Mouse (Mus musculus): ENCODE results near the gene Fibcd1.

Gene Fibcd1

DNA sequence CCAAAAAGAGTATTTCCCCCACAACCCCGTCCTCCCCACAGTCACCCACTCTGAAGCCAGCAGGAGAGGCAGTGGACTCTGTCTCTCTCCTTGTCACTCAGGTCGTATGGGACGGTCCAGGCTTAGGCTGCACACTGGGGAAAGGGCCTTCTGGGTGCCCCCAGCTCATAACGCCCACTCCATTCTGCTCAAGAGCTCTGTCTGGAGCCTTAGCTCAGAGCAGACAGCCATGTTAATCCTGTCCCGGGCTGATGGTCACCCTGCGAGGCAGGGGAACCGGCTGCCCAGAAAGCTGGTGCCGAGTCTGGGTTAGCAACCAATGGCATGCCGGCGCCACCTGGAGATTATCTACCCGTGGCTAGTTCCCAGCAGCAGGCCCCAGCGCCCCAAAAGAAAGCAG is 12.7 kb upstream of the Fibcd1 start:
- DNase-seq (ENCODE audit: low read depth, low spot score) = no peak

- DNase-seq (ENCODE audit: low read depth, low spot score) = no peak
These were observed 11.4 kb upstream of the Fibcd1 start for GRCm38 (mm10) chr2:31857180-31857579.

DNA sequence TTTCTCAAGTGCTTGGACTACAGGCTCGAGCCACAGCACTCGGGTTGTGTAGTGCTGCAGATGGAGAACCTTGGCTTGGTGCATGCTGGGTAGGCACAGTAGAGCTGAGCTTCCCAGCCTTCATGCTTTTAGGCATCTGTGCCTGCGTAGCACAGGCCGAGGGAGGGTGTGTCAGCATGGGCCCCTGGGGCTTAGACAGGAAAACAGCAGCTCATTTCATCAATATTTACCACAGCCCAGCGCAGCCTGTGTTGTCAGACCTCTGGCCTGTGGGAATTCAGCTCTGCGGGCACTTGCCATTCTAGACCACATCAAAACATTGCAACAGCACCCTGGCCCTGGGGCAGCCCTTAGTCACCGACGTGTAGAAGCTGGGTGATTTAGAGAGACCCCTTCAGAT is 10.2 kb upstream of the Fibcd1 start:
- no peak for DNase-seq (ENCODE audit: low read depth, low spot score)

DNA sequence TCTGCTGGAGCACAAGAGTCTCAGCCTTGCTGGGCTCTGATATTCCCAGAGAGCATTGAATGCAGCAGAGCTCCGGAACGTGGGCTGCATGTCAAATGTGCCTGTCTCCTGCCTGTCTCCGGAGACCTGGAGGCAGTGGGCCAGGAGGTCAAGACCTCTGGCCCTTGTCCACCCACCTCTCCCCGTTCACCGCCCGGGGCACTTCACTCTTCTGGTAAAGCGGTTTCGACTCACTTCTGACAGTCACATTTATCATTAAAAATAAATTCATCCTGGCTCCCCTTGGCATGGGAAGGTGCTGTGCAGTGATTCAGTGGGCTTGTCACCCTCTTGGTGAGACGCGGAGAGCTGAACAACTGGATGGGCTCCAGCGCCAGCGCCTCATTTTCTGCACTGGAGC is 4.3 kb upstream of the Fibcd1 start:
- DNase-seq (ENCODE audit: low read depth, low spot score) = no peak

- DNase-seq (ENCODE audit: low read depth, low spot score) = no peak
These were observed 2.1 kb upstream of the Fibcd1 start for GRCm38 (mm10) chr2:31847908-31848307.

DNA sequence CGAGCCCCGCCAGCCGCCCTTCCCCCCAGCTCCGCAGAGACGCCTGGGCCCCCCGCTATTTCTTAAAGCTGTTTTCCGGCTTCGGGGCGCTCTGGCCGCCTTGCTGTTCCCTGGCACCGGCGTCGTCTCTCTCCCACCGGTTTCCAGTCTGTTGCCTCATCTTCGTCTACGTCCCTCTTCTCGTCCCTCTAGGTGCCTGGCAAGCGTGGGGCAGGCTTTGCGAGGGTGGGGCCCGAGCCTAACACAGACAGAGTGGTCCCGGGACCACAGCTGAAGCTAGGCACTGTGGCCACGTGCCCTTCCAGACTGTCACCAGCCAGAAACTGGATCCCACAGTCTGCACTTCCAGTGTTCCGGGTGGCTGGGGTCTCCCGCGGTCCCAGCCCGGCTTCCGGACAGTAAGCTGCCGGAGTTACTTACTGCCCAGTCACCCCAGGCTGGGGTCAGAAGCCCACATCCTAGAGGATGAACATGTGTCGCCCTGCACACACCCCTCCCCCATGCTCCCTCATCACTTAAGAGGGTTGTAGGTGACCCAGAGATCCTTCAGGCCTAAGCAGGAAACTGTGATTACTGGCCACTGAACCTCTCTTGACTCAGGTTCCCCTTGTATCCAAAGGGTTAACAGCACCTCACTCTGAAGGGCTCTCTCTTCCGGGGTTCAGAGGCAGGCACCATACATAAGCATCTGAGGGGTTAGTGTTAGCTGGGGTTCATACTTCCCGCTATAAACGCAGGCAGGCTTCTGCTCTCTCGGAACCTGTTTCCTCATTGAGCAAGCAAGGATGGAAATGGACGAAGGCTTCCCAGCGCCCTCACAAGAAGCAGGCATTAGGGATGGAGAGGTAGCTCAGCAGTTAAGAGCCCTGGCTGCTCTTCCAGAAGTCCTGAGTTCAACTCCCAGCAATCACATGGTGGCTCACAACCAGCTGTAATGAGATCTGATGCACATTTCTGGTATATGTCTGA is 1.2 kb upstream of the Fibcd1 start:
- no peak for DNase-seq (ENCODE audit: low read depth, low spot score)

- no peak for DNase-seq (ENCODE audit: low read depth, low spot score)
These were observed 301 bp downstream of the Fibcd1 start for GRCm38 (mm10) chr2:31845512-31845895.

- DNase-seq (ENCODE audit: low read depth, low spot score) = no peak
These were observed 1.1 kb downstream of the Fibcd1 start for GRCm38 (mm10) chr2:31844729-31845136.

DNA sequence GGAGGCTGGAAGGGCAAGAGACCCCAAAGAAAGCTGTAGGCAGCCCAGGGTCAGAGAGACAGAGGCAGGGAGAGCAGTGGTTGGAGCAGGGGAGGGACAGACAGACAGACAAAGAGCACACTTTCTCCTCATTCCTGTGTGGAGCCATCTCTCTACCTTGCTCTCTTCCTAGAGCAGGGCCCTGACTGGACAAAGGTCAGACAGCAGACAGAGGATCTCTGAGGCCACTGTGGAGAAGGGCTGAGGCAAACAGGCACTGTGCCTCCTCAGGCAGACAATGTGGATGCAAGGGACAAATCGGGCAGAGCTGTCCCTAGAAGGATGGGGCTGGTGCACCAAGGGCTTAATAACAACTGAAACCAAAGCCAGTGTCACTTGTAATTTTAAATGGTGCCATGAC is 6.9 kb downstream of the Fibcd1 start:
- DNase-seq (ENCODE audit: low read depth, low spot score) = no peak

DNA sequence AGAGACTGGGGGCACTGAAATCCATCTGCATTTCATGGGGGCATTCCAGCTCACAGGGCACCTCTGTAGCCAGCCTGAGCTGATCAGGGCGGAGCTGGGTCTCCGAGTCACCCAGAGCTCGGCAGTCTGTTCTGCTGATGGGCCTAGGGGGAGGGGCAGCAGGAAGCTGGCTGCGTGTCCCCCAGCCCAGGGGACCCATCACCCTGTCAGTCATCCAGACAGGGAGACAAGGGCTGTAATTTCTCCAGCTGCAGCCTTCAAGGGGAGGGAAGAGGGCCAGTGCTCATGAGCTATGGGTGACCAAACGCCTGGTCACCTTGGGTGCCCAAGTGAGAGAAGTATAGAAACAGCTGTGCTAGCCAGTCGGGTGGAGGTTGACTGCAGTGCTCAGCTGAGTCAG is 8.8 kb downstream of the Fibcd1 start:
- no peak for DNase-seq (ENCODE audit: low read depth, low spot score)

DNA sequence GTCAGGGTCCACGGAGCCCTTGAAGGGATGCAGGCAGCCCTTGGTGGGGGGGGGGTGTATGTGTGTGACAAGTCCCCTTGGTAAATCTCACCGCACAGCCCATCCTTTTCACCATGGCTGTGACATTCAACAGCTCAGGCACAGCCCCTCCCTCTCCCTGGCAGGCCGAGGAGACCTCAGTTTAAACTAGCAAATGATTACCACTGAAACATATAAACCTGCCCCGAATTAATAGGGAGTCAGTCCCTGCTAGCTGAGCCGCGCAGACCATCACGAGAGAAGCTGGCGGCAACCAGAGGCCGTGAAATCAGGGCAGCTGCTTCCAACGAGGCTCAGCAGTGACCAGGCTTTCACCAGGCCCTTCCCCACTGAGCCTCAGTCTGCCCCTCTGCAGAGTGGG is 9.7 kb downstream of the Fibcd1 start:
- no peak for DNase-seq (ENCODE audit: low read depth, low spot score)

DNA sequence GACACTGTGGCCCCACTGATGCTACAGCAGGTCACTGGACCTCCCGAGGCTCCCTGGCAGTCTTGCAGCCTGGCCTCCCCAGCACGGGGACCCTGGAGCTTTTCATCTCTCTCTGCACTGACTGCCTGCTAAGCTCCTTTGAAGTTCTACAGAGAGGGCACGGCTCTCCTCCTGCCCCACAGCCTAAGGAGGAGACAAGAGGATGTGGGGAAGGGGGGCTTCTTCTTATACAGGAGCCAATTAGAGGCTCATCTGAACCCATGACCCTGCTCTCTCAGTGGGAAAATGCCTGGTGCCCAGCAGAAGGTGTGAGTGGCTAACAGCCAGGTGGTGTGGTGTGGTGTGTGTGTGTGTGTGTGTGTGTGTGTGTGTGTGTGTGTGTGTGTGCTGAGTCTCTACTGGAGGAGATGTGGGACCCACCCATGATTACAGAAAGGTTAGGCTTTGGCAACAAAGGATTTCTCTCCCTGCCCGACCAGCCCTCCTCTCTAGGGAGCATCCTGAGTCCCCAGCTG is 17.4 kb downstream of the Fibcd1 start:
- DNase-seq (ENCODE audit: low read depth, low spot score) = no peak

DNA sequence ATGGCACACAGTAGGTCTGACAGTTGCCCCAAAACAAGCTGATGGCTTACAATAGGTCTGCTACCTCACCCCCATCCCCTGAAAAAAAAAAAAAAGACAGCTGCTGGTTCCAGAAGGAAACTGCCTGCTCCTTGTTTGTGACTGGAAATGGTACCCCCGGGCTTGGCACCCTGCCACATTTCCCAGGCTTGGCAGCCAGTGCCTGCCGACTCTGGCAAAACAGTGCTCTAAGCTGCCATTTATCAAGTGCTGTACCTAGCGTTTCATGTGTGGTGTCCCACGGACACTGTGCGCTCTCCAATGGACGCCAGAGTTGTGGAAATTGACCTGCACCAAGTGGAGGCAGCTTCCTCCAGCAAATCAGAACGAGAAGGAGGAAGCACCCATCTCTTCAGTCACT is 17.9 kb downstream of the Fibcd1 start:
- no peak for DNase-seq (ENCODE audit: low read depth, low spot score)

GRCm38 (mm10) chr2:31826094-31827085 is 19.4 kb downstream of the Fibcd1 start:
- no peak for DNase-seq (ENCODE audit: low read depth, low spot score)

DNA sequence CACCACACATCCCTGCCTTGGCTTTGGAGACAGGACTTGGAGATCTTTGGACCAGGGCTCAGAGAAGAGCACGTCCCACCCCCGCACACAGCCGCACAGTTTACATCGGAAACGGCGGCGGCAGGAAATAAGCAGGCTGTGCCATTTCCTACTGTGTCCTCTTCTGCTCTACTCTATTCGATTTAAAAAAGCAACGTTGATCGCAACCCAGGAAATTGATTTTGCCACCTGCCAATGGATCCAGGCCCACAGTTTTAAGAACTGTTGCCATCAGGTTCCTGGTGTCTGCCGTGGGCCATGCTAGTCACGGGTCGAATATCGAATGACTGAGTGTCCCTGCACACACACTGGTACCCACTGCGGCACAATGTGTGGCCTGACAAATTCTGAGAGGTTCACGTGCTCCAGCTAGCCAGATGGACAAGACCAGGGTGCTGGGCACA is 20.3 kb downstream of the Fibcd1 start:
- no peak for DNase-seq (ENCODE audit: low read depth, low spot score)

DNA sequence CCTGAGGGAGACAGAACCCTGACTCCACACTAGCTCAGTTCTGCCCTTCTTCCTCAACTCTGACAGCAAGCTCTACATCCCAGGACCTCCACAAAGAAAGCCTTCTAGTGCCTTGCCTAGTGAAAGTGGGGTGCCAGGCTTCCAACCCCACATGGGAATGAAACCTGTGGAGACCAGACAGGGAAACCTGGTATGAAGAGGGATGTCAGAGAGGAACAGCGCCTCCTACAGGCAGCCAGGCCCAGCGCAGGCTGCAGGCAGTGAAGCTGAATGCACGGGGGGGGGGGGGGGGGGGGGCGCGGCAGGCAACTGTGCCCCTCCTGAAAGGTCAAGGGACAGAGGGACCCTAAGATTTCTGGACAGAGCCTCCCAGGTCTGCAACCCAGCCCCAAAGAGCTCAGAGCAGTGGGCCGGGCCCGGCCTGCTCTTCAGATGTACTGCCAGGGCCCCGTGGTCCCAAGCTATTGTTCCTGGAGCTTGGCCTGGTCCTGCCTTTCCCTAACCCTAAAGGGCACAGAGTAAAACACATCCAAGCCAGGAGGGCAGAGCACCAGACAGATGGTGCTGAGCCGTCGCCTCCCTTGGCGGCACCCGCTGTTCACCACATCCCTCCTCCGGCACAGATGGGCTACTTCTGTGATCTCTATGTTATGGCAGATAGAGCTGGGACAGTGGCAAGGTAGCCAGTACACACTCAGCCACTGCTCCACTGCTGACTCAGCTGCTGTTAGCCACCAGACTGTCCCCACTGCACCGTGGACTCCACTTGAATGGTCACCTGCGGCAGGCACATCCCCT is 21.7 kb downstream of the Fibcd1 start:
- no peak for DNase-seq (ENCODE audit: low read depth, low spot score)

- peak; percentile 70 for DNase-seq (ENCODE audit: low read depth, low spot score)
These were observed 23.1 kb downstream of the Fibcd1 start for GRCm38 (mm10) chr2:31822524-31823371.

DNA sequence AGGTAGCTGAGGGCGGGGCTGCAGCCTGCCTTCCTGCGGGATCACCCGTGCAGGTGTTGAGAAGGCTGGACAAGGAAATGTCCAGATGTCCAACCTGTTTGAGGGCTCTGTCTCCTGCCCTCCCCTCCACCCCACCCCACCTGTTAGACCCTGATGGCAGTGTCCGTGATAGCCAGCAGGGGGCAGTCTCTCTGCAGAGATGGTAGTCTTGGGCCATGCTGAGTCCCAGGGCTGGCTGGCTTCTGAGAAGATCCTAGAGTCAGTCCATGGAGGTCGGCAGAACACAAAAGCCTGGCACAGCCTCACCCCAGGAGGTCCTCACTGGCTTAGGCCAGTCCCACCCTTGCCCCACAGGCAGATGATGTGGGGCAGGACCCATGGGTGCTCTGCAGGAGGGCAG is 30.4 kb downstream of the Fibcd1 start:
- DNase-seq (ENCODE audit: low read depth, low spot score) = peak; percentile 74

DNA sequence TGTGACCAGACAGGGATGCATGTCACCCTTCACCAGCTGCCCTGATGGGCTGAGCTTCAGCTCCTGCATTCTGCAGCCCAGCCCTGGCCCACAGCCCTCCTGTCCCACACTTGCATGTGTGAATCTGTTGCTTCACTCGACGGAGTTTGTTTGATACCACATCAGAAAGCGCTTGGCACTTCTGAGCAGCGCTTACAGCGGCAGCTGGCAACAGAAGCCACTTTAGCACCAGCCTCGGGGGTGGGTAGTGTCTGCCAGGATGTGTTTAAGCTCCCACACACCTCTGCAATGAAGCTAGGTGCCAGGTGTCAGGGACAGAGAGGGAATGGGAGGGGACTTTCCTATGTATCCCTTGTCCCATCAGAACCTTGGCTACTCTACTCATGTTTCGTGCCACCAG is 31.1 kb downstream of the Fibcd1 start:
- DNase-seq (ENCODE audit: low read depth, low spot score) = no peak

DNA sequence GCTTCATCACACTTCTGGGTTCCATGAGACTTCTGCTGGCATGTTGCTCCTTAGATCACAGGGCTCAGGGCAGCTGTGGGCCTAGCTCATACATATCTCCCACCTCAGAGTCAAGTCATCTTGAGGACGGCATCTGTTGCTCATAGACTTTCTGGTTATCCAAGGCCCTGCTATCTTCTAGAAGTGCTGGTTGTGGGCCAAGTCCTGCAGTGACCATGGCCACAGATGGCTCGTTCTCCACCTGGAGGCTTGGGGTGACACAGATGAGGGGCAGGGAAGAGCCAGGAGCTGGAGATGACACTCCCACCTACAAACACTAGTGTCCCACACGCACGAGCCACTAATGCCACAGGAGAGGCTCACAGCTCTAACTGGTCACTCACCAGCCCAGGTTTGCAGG is 32.2 kb downstream of the Fibcd1 start:
- no peak for DNase-seq (ENCODE audit: low read depth, low spot score)

Data from mesoderm, embryonic 11.5 days (tissue).